Mouse (Mus musculus) G1E (cell line): ENCODE measurements around the gene Mypn.

Experiments used
- CTCF ChIP-seq: IDR thresholded peaks from 2 replicates; pipeline ENCODE4 v1.5.1; 2012; ENCODE audit warnings: low read depth, low read length, inconsistent platforms, mixed read lengths
- POLR2AphosphoS5 ChIP-seq: IDR thresholded peaks from 2 replicates; pipeline ENCODE4 v1.6.1; 2012; ENCODE audit warnings: low read depth, low read length, inconsistent platforms; ENCODE audit not compliant: insufficient replicate concordance
- TAL1 ChIP-seq: conservative IDR thresholded peaks from 2 replicates; pipeline ENCODE4 v1.6.1; 2012; ENCODE audit warnings: low read depth, low read length, inconsistent platforms, mixed read lengths

- TF ChIP-seq CTCF (no peak), POLR2AphosphoS5 (no peak), TAL1 (no peak)
Observed at GRCm38 (mm10) chr10:63242798-63243435, 39.2 kb upstream of the Mypn start.
